Mouse (Mus musculus) E14TG2a.4 (cell line): Measurements from ENCODE around the gene Tfip11.

ENCODE experiments used
- CTCF ChIP-seq: conservative IDR thresholded peaks from 2 replicates; pipeline ENCODE4 v1.5.1; 2014; ENCODE audit warnings: low read length
- NANOG ChIP-seq: IDR thresholded peaks from 2 replicates; pipeline ENCODE4 v1.6.1; 2014; ENCODE audit warnings: borderline replicate concordance, low read length, mixed read lengths
- POU5F1 ChIP-seq: IDR thresholded peaks from 2 replicates; pipeline ENCODE4 v1.6.1; 2014; ENCODE audit warnings: low read length, borderline replicate concordance

DNA sequence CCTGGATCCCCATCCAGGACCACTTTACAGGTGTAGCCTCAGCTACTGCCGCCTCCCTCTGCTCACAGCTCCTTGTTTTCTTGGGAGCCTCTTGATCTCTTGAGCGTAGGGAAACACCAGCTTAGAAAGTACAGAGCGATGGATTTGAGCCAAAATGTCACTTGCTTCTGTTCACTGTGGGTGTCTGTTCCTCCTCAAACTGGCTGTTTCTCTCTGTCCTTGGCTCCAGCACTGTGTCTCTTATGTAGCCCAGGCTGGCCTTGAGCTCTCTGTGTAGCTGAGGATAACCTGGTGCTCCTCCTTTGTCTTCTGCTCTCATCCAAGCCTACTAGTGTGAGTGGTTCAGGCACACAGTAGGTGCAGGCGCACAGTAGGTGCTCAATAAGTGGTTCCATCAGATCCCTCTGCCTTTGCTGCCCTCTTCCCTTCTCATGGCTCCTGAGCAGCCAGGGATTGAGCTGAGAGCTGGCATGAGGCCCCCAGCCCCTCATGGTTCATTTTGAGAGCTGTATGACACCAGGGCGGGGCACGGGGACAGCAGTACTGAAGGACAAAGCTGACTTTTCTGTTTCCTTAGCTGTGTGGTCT is 25.3 kb upstream of the Tfip11 start:
- TF ChIP-seq CTCF (no peak), POU5F1 (no peak), NANOG (no peak)
